Mouse (Mus musculus) hindbrain, embryonic 16.5 days (tissue): ENCODE data around the gene Lias. TPM values are rescaled to one million over a fixed set of nuclear protein-coding genes. Genes with fewer than 3 reads are reported as not detected.

Source experiments
- ATAC-seq: fragments of 200-750 bp; cut with Nextera tagmentation; 2 replicates; pipeline ENCODE4 v1.8.0; 2017; ENCODE audit warnings: moderate TSS enrichment, moderate library complexity
- H3K27ac ChIP-seq: fragments of 300-500 bp; sonication (generic); 2 replicates; pipeline ENCODE4 v1.5.1; 2014; ENCODE audit warnings: low read depth, mild to moderate bottlenecking, control low read depth, low read length, moderate library complexity
- H3K27me3 ChIP-seq: fragments of 300-500 bp; sonication (generic); replicated peaks from 2 replicates; pipeline ENCODE4 v1.6.1; 2014; ENCODE audit warnings: low read length; ENCODE audit not compliant: control insufficient read depth, insufficient read depth
- H3K36me3 ChIP-seq: fragments of 300-500 bp; sonication (generic); 2 replicates; pipeline ENCODE4 v1.6.1; 2014; ENCODE audit warnings: mild to moderate bottlenecking, low read length, moderate library complexity, mixed read lengths; ENCODE audit not compliant: control insufficient read depth, insufficient read depth
- H3K4me1 ChIP-seq: fragments of 300-500 bp; sonication (generic); 2 replicates; pipeline ENCODE4 v1.6.1; 2014; ENCODE audit warnings: low read depth, low read length; ENCODE audit not compliant: control insufficient read depth, insufficient read depth
- H3K4me2 ChIP-seq: fragments of 300-500 bp; sonication (generic); 2 replicates; pipeline ENCODE4 v1.6.1; 2014; ENCODE audit warnings: mild to moderate bottlenecking, low read length, control low read depth, moderate library complexity
- H3K4me3 ChIP-seq: fragments of 300-500 bp; sonication (generic); 2 replicates; pipeline ENCODE4 v1.5.1; 2014; ENCODE audit warnings: mild to moderate bottlenecking, low read length, control low read depth, moderate library complexity
- H3K9ac ChIP-seq: fragments of 300-500 bp; sonication (generic); 2 replicates; pipeline ENCODE4 v1.6.1; 2014; ENCODE audit warnings: low read depth, mild to moderate bottlenecking, control low read depth, low read length, moderate library complexity
- H3K9me3 ChIP-seq: fragments of 300-500 bp; sonication (generic); 2 replicates; pipeline ENCODE4 v1.6.1; 2014; ENCODE audit warnings: mild to moderate bottlenecking, low read length, moderate library complexity; ENCODE audit not compliant: control insufficient read depth
- WGBS: fragments of 180-500 bp; shearing (Covaris S2); extraction: QIAGEN DNeasy Blood & Tissue Kit; methylation state at CpG from one replicate; pipeline ENCODE4 v1.1.7; 2014; 5-methylcytosine and 5-hydroxymethylcytosine counted together
- polyA plus RNA-seq: library from polyadenylated mRNA; unstranded; fragments of >200 nt; fragmentation: Nextera tagmentation; extraction: Ambion mirVana; gene quantifications from 2 replicates; pipeline ENCODE4 v1.2.1, GENCODE M21; 2015

Gene Lias
- polyA plus RNA-seq, 1 experiment from 2014 or later = 65.8 TPM

DNA sequence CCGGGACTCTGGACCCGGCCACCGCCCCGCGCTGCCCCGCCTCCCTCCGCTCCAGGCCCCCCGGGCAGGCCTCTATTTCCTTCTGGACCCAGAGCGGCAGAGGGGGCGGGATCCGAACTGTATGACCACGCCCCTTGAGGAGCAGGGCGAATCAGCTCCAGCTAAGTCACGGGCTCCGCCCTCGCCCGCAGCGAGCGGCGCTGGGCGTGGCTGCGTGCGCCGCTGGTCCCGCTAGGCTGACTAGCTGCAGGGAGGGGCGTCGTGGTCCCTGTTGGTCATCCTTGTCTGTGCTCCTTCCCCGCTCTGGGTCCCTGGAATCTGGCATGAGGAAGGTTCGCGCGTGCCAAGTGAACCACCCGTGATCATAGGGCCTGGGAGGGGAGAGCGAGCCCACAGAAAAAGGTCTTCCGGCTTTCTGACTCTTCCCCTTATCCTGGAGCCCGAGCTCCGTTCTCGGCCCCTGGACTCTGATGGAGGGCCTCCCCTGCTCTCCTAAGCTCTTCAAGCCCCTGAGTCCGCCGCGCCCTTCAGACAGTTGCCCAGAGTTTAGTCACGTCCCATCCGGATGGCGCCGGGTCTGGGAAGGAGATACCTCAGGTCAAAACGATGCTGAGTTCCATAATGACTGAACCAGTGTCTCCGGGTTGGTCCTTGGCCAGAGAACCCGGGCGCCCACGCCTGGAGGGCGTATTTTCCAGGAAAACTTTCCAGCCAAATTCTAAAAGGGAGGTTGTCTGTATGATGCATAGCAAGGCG is 44.7 kb downstream of the Lias start, which contains the start of gene Ugdh:
Gene Ugdh, minus strand, starts transcription at position 144 of the 756 bp plus-strand sequence.
- no peaks in the 10 kb centered on the region for H3K36me3 ChIP-seq
- H3K4me1 ChIP-seq = peaks cover 8% of the 10 kb centered on the region
- H3K4me2 ChIP-seq = peak within 1 kb of the TSS; percentile 87
- no peaks in the 10 kb centered on the region for H3K27me3 ChIP-seq
- peak within 1 kb of the TSS; percentile 65 for H3K4me3 ChIP-seq
- H3K9me3 ChIP-seq = no peaks in the 10 kb centered on the region
- peak; percentile 97 for ATAC-seq
- WGBS = under 1% methylated on average over 50 of the region's 51 CpGs
- peak within 1 kb of the TSS; percentile 80 for H3K27ac ChIP-seq
- H3K9ac ChIP-seq = peak within 1 kb of the TSS; percentile 77

DNA sequence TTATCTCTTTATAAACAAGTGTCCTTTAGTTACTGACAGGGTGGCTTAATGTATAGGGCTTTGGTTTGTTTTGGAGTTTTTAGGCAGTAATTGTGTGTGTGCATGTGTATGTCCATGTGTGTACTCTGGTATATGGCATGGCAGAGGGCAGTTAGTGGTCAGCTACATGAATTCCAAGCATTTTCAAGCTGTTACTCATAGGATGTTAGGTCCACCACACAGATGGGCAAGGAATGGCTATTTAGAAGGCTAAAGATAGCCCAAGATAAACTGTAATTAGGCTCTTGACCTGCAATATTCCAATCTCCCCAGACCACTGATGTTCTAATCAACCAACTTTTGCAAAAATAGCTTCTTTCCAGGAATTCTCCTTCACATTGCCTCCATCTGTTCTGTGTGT is 46.7 kb downstream of the Lias start:
- ATAC-seq = no peak
- no peaks in the 10 kb centered on the region for H3K27me3 ChIP-seq
- no peak overlapping the region for H3K9ac ChIP-seq
- no peak overlapping the region for H3K27ac ChIP-seq
- H3K9me3 ChIP-seq = no peaks in the 10 kb centered on the region
- H3K36me3 ChIP-seq = no peaks in the 10 kb centered on the region
- peaks cover 6% of the 10 kb centered on the region for H3K4me1 ChIP-seq
- no peak overlapping the region for H3K4me3 ChIP-seq
- no peak overlapping the region for H3K4me2 ChIP-seq

DNA sequence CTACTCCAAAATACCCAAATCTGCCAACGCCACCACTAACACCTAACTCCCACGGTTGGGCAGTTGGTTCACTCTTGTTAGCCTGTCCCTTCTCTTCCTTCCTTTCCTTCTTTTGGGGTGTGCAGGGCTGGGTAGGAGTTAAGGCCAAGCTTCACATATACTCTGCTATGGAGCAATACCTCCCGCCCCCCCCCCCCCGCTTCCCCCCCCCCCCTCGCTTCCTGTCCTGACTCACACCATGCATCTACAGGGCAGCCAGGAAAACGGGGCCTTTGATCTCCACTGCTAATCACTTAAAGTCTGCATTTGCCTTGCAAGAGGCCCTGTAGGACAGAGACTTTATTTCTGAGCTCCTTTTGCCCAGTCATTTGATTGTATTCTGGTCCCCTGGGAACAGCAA is 53.7 kb downstream of the Lias start:
- H3K9ac ChIP-seq = no peak overlapping the region
- WGBS = 71% methylated on average over 3 of the region's 6 CpGs
- no peak for ATAC-seq

DNA sequence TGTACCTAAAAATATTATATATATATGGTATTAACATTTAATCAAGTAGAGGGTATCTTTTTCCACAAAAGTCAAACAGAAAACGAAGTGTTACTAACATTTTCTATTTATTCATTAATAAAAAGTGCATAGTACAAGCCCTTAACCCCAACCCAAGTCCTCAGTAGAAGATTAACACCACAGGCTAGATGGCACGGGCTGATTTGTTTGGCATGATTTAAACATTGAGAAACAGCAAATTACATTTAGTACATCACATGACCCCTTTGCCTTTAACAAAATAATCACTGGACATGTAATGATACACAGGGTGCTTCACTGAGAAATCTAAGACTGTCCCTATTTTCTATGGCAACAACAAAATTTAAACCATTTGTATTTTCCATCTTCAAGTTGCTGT is 55.5 kb downstream of the Lias start:
- Histone ChIP-seq H3K27ac (no peak overlapping the region), H3K4me1 (no peaks in the 10 kb centered on the region), H3K27me3 (no peaks in the 10 kb centered on the region), H3K9me3 (no peaks in the 10 kb centered on the region), H3K9ac (no peak overlapping the region), H3K4me3 (no peak overlapping the region), H3K36me3 (peaks cover 9% of the 10 kb centered on the region; the same call in 1 of the 2 replicates), H3K4me2 (no peak overlapping the region)
- ATAC-seq = no peak
- WGBS = 90% methylated on average over 2 of the region's 2 CpGs

More for the DNA sequence above, 53.7 kb downstream of the Lias start:
- Histone ChIP-seq H3K27ac (no peak overlapping the region), H3K36me3 (peaks cover 9% of the 10 kb centered on the region; the same call in 1 of the 2 replicates), H3K9me3 (no peaks in the 10 kb centered on the region), H3K4me2 (no peak overlapping the region), H3K27me3 (no peaks in the 10 kb centered on the region), H3K4me1 (no peaks in the 10 kb centered on the region), H3K4me3 (no peak overlapping the region)

DNA sequence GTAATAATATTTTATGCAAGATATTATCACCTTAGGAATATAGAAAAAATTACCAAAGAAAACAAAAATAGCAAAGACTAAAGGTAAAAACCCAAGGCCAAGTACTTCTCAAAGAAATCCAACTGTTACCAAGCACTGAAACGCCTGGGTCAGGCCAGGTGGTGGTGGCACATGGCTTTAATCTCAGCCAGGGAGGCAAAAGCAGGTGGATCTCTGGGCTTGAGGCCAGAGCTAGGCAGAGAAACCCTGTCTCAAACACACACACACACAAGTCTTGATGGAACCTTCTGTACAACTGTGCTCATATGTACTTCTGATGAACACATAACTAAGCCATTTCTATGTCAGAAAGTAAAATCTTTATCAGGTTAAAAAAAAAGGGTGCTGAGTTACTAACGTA is 56.5 kb downstream of the Lias start:
- H3K27me3 ChIP-seq = no peaks in the 10 kb centered on the region
- H3K4me2 ChIP-seq = no peak overlapping the region
- H3K9ac ChIP-seq = no peak overlapping the region
- no peak overlapping the region for H3K4me3 ChIP-seq
- H3K36me3 ChIP-seq = peaks cover 9% of the 10 kb centered on the region; the same call in 1 of the 2 replicates
- no peaks in the 10 kb centered on the region for H3K9me3 ChIP-seq
- H3K27ac ChIP-seq = no peak overlapping the region
- ATAC-seq = no peak
- WGBS = 81% methylated on average over 2 of the region's 2 CpGs
- no peaks in the 10 kb centered on the region for H3K4me1 ChIP-seq

DNA sequence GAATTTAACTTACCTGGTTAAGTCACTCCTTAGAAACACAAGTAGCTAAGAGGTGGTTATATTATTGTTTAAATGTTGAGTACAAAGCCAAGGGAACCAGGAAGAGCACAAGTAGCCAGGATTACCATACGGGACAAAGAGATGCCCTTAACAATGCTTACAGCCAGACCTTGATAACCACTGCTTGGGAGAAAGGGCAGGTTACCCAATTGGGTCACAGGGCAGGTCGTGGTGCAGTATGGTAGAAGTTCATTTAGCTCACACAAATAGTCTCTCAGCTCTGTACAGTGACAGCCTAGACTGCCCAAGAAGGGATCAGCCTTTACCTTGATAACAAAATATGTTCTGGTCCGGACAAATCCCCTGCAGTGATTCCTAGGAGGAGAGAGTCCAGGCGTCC is 57.6 kb downstream of the Lias start:
- peaks cover 9% of the 10 kb centered on the region; the same call in 1 of the 2 replicates for H3K36me3 ChIP-seq
- H3K4me1 ChIP-seq = no peaks in the 10 kb centered on the region
- H3K4me2 ChIP-seq = no peak overlapping the region
- 88% methylated on average over 4 of the region's 4 CpGs for WGBS
- ATAC-seq = no peak
- no peaks in the 10 kb centered on the region for H3K27me3 ChIP-seq
- no peak overlapping the region for H3K9ac ChIP-seq
- H3K4me3 ChIP-seq = no peak overlapping the region
- H3K27ac ChIP-seq = no peak overlapping the region
- H3K9me3 ChIP-seq = no peaks in the 10 kb centered on the region

DNA sequence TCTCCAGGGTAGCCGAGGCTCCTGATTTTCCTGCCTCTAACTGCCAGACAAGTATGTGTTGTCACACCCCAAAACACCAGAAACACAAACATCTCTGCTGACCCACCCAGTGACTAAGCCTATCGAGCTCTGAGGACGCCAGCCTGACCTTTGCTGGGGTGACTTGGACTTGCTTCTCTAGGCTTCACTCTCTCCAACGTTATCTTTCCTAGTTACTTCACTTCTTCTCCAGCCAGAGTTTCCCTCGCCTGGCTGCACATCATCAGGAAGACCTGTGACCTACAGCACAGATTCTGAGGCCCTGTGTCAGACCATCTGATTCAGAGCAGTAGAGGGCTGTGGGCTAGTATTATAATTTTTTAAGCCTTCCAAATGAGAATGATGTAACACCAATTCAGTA is 63.5 kb downstream of the Lias start:
- 79% methylated on average over 5 of the region's 5 CpGs for WGBS
- Histone ChIP-seq H3K4me1 (no peaks in the 10 kb centered on the region), H3K27ac (no peak overlapping the region)

DNA sequence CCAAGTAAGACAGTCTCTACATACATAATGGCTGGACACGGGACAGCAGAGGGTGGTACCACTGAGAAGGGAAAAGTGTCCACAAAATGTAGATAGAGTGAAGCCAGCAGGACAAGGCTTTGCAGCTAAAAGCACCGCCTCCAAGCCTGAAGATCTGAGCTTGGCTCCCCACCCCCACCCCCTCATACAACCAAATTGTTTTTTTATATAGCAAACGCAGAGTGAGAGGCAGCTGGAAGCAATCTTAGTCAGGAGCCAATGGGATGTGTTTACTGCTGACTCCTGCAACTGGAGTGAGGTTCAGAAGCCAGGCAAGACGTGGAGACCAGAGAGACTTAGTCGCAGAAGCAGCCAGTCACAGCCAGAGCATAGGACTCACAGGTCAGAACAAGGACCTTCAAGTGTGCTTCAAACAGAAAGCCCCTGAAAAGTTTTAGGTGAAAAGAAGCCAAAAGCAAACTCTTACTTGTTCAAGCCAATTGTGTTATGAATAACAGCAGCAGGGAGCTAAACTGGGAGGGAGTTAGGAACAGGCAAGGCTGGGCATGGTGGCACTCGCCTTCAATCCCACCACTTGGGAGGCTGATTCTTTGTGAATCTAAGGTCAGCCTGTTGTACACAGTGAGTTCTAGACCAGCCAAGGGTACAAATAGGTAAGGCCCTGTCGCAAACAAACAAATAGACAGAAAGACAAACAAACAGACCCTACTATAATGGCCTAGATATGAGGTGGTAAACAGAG is 66.0 kb downstream of the Lias start:
- Histone ChIP-seq H3K4me1 (no peaks in the 10 kb centered on the region), H3K4me3 (no peak overlapping the region), H3K9me3 (no peaks in the 10 kb centered on the region), H3K36me3 (0 out of 2 replicates have a peak, but pooled peaks cover 3% of the 10 kb centered on the region), H3K4me2 (no peak overlapping the region), H3K27ac (no peak overlapping the region), H3K9ac (no peak overlapping the region), H3K27me3 (no peaks in the 10 kb centered on the region)
- 71% methylated on average over 7 of the region's 7 CpGs for WGBS
- ATAC-seq = no peak

More for the DNA sequence above, 63.5 kb downstream of the Lias start:
- no peak overlapping the region for H3K4me2 ChIP-seq
- ATAC-seq = no peak
- no peak overlapping the region for H3K4me3 ChIP-seq
- no peaks in the 10 kb centered on the region for H3K27me3 ChIP-seq
- no peak overlapping the region for H3K9ac ChIP-seq
- 0 out of 2 replicates have a peak, but pooled peaks cover 3% of the 10 kb centered on the region for H3K36me3 ChIP-seq
- H3K9me3 ChIP-seq = no peaks in the 10 kb centered on the region

DNA sequence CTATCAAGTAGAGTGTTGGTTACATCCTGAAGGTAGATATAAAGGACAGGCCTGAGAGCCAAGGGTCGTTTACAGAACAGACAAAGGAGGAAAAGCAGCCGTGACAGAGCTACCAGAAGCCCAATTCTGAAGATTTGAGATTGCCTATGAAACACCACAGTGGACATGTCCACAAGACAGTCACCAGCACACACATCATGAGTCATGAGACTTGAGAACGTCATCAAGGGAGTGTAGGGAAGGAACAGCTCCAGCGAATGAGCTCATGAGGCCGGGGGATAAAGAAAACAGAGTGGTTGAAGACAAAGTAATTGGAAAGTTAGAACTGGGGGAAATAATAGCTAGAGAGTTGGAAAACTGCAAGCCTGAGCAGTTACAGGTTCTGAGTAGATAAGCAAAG is 66.5 kb downstream of the Lias start:
- Histone ChIP-seq H3K9me3 (no peaks in the 10 kb centered on the region), H3K27me3 (no peaks in the 10 kb centered on the region), H3K27ac (no peak overlapping the region), H3K4me1 (no peaks in the 10 kb centered on the region), H3K36me3 (0 out of 2 replicates have a peak, but pooled peaks cover 3% of the 10 kb centered on the region), H3K4me2 (no peak overlapping the region), H3K9ac (no peak overlapping the region), H3K4me3 (no peak overlapping the region)
- 80% methylated on average over 5 of the region's 5 CpGs for WGBS
- no peak for ATAC-seq
